Mouse (Mus musculus): Measurements from ENCODE around the gene Ccdc71.
A peak's percentile ranks its signal among the peaks of the same experiment; 100 is the strongest.

Gene Ccdc71

DNA sequence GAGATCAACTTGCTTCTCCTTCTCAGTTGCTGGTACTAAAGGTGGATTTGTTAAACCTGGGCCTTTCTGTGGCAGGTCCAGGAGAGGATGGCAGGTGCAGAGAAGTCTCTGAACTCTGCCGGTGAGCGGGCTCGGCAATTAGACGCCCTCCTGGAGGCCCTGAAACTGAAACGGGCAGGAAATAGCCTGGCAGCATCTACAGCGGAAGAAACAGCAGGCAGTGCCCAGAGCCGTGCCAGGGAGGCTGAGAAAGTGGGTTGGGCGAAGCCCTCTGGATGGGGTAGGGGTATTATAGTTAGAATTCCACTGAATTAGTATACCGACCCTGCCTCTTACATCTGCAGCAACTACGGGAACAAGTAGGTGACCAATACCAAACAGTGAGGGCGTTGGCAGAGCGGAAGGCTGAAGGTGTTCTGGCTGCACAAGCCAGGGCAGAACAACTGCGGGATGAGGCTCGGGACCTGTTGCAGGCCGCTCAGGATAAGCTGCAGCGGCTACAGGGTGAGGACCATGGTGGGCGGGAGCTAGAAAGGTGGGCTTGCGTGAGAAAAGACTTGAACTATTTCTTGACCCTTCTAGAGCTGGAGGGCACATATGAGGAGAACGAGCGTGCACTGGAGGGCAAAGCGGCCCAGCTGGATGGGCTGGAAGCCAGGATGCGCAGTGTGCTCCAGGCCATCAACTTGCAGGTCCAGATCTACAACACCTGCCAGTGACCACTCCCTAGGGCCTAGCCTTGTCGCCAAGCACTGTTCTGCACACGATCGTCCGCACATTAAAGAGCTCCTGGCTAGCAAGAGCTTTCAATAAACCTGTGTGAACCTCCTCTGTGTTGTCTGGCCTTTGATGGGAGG lies 29.6 kb downstream of the Ccdc71 start:
- DNase-seq (ENCODE audit: low spot score), result no peak

DNA sequence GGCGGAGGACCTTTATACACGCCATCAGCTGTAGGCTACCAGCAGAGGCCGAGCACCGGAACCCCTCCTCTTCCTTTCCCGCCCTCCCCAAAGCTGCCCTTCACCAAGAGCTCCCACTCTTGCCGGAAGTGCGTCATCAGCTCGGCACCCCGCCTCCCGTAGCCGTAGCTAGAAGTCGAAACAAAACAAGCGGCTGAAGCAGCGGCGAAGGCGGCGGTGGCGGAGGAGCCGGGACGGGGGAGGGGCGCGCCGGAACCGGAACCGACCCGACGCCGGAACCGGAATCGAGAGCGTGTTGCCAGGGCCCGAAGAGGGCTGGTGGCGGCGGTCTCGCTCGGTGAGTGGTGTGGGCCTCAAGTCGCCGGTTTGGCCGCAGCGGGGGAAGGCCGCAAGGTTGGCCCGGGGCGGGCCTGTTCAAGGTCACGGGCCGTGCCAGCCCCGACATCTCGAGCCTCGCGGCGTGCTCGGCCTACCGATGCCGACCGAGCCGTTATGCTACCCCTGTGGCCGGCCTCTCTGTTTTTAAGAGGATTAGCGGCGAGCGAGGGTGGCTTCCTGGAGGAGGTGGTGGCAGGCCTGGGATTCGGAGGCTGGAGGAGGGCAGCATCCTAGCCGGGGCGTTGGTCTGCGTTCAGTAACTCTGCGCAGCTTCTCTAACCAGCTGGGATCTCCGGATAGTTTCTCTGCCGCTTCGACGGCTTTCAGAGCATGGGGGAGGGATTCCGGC lies 30.4 kb downstream of the Ccdc71 start, which contains the start of gene Usp19:
TSS of gene Usp19 (plus strand) at position 44 of the 727 bp plus-strand sequence.
- DNase-seq (ENCODE audit: low spot score), result peak; percentile 93

DNA sequence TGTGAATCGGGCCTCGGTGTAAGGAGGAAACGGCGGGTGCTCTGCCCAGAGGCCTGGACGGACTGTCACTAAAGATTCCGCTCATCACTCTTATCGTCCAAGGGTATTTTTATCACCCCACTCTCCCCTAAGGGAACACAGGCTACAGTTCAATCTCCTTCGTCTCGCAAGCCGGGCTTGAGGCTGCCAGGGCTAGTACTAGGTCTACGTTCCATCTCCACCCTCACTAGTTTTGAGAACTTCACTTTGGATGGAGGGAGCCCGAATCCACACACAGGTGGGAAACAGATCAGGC lies 30.9 kb downstream of the Ccdc71 start:
- no peak for DNase-seq (ENCODE audit: low spot score)

DNA sequence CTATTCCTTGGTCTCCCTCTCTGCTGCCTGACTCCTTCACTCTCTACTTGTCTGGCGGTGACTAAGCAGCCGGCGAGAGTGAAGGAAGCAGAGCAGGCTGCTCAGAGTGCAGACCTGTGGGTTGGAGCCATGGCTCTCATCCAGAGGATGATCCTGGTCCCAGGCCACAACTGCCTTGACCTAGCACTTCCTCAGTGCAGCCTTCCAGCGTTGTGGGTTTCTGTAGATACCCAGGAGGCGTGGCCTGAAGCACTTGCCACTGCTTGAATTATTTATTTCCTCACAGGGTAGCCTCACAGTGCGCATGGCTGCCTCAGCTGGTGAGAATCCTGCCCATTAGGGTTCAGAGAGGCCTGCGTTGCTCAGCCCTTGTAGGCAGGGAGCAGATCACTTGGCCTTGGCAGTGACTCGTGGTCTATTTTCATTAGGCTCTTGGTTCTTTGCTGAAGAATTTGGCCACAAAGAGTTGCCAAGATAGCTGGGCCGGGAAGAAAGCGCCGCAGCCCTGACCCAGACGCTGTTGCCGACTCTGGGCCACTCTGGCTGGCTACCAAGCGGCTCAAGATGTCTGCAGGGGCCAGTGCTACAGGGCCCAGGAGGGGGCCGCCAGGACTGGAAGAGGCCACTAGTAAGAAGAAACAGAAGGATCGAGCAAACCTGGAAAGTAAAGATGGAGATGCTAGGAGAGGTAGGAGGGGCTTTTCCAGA lies 31.9 kb downstream of the Ccdc71 start:
- DNase-seq (ENCODE audit: low spot score), result no peak

DNA sequence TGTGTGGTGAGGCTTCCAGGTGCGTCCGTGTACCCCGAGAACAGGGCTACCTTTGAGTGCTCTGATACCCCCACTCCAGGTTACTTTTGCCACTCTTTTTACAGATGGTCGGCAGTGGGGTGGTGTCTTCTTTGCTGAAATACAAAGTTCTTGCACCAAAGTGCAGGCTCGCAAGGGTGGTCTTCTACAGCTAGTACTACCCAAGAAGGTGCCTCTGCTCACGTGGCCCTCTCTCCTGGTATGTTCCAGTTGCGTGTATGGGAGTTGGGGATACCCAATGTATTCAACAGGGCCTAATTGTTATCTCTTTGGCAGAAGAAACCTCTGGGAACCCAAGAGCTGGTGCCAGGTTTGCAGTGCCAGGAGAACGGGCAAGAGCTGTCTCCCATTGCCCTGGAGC lies 32.9 kb downstream of the Ccdc71 start:
- DNase-seq (ENCODE audit: low spot score), result no peak

DNA sequence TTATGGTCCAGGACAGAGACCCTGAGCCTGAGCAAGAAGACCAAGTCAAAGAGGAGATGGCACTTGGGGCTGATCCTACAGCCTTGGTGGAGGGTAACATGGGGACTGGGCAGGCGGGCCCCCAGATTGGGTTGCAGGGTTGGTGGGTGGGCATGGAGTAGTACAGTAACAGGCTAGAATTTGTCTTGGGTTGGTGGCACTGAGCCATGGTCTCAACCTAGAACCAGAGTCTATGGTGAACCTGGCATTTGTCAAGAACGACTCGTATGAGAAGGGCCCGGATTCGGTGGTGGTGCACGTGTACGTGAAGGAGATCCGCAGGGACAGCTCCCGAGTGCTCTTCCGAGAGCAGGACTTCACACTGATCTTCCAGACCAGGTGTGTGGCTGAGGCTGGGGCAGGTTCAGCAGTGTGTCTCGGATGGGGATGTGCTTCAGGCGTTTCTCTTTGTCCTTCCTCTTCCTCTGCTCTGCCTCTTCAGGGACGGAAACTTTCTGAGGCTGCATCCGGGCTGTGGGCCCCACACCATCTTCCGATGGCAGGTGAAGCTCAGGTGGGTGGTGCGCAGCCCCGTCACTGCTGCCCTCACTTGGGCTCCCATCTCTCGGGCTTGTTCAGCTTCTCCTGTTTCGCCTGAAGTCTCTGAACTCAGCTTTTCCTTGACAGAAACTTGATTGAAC lies 34.0 kb downstream of the Ccdc71 start:
- no peak for DNase-seq (ENCODE audit: low spot score)

DNA sequence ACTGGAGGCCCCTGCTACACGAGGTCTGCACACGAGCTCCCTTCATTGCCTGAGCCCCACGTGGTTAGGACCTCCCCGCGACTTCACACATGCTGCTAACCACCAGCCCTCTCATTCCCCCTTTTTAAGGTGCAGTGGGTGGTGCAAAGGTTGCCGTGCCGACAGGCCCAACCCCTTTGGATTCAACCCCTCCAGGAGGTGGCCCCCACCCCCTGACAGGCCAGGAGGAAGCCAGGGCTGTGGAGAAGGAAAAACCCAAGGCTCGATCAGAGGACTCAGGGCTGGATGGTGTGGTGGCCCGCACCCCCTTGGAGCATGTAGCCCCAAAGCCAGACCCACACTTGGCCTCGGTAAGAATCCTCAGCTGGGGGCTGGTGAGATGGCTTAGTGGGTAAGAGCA lies 34.6 kb downstream of the Ccdc71 start:
- DNase-seq (ENCODE audit: low spot score), result no peak

DNA sequence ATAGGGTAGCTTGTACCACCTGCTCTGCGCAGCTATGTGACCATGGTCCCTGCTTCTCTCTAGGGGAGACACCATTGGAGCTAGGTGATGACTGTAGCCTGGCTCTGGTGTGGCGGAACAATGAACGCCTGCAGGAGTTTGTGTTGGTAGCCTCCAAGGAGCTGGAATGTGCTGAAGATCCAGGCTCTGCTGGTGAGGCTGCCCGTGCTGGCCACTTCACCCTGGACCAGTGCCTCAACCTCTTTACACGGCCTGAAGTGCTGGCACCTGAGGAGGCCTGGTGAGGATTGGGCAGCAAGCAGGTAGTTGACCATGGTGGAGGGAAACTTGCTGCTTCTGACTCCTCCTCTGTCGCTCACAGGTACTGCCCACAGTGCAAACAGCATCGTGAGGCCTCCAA lies 38.9 kb downstream of the Ccdc71 start:
- no peak for DNase-seq (ENCODE audit: low spot score)

DNA sequence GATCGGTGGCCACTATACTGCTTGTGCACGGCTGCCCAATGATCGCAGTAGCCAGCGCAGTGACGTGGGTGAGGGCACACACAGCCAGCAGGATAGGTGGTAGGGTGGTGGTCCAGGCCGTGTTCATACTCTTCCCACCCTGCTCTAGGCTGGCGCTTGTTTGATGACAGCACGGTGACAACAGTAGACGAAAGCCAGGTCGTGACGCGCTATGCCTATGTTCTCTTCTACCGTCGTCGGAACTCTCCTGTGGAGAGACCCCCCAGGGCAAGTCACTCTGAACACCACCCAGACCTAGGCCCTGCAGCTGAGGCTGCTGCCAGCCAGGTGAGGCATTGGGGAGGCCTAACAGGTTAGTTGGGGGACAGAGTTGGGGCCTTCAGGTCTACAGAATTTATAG lies 39.6 kb downstream of the Ccdc71 start:
- no peak for DNase-seq (ENCODE audit: low spot score)

DNA sequence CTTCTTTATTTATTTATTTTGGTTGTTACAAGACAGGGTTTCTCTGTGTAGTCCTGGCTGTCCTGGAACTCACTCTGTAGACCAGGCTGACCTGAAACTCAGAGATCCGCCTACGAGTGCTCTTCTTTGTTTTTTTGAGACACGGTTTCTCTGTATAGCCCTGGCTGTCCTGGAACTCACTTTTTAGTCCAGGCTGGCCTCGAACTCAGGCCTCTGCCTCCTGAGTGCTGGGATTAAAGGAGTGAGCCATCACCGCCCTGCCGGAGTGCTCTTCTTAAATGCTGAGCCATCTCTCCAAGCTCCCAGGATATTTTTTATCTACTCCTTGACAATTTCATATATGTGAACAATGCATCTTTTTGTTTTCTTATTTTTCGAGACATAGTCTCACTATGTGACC lies 46.6 kb downstream of the Ccdc71 start:
- DNase-seq (ENCODE audit: low spot score), result no peak

DNA sequence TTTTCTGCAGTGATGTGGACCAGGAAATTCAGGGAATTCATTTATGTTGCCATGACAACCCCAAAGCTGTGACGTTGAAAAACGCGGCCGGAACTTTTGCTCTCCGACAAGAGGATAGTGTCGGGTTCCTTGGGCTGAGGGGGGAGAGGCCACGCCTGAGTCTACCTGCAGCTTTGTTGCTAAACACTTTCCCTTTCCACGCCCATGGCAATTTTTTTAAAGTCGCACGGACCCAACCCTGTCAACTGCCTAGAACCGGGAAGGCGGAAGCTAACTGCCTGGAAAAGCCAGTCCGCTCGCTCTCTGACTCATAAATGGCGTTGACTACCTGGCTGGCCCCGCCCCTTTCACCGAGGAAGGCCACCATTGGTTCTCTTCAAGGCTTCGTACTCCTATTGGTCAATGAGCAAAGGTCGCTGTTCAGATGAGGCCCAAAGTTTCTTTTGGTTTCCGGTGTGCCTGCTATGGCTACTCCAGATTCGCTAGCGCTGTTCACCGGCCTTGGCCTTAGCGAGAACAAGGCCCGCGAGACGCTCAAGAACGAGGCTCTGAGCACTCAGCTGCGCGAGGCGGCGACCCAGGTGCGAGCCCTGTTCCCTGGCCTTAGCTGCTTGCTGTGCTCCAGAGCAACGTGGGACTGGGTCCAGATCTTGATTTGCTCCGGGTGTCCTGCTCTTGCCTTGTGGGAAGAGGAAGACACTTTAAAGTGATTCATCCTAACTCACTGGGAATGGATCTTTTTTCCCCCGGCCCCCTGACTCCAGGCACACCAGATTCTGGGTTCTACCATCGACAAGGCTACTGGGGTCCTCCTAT lies 47.5 kb downstream of the Ccdc71 start, which contains the start of gene Qars:
TSS of gene Qars (plus strand) at position 88 of the 816 bp plus-strand sequence.
- peak; percentile 94 for DNase-seq (ENCODE audit: low spot score)

DNA sequence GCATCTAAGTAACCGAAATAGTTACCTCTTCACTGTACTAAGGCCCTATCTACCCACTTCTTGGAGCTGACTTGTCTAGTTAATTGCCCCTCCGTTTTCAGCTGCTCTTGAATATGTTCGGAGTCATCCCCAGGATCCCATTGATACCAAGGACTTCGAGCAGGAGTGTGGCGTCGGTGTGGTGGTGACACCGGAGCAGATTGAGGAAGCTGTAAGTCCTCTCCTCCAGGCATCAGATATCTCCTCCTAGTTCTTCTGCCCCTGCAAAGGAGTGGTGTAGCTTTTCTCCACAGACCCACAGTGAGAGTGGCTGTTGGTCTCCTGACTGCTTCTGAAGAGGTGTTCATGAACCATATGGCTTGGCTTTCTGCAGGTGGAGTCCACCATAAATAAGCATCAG lies 48.4 kb downstream of the Ccdc71 start:
- DNase-seq (ENCODE audit: low spot score), result no peak

All from left cerebral cortex, adult 11 months (tissue).